Mouse (Mus musculus) heart, adult 11 months (tissue): ENCODE measurements at regions not wholly inside any gene's neighbourhood (a gene's known extent, or its start where the extent isn't known, plus 50 kb on each side); places are given as distances from the start of the nearest gene placed in this dataset.

ENCODE experiments used
- DNase-seq: peaks from one replicate; pipeline ENCODE4 v3.0.0; 2022

DNA sequence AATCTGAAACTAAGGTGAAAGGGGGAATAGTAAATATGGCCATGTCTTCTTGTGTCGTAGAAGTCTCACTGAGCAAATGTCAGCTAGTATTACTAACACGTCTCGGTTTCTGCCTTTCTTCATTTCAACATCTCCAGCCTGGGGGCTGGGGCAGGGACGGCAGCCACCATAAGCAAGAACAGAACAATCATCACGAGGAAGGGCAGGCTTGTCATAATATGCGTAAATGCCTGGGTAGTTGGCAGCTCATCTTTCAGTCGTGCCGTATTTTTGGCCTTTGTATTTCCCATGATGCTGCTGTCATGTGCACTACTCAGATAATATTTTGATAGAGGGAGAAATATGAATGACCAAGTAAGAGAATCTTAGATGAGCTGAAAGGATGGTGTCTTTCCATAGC, 120.5 kb upstream of the Hand2 start:
- DNase-seq = peak; percentile 86

DNA sequence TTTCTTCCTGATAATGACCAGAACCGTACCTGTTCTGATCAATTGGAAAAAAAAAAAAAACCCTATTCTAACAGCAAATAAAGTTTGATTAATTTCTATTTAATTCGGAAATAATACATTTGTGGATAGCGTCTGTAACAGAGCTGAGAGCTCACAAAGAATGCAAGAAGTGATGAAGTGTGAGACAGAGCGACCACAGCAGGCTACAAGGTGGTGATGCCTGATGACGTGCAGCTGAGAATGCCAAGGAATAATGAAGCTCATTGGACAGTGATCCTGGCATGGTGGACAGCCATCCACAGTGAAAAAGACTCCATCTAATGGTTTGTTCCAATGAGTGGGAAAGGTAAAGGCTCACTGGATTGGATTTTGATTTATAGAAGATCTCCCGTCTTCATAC, 111.2 kb upstream of the Hand2 start:
- no peak for DNase-seq

DNA sequence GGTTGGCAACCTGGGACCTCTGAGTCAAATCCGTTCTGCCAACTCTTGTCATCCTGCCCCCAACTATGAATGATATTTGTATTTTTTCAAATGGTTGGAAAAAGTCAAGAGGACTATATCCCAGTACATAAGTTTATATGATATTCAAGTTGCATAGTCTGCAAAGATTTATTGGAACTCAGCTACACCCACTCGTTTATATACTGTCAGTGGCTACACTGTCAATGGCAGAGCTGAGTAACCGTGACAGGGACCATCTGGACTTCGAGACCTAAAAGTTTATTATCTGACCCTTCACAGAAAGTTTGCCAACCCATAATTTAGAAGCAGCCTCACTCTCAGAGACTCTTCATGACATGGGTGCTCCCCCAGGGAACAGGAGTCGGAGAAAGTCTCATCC, 107.7 kb upstream of the Hand2 start:
- no peak for DNase-seq

DNA sequence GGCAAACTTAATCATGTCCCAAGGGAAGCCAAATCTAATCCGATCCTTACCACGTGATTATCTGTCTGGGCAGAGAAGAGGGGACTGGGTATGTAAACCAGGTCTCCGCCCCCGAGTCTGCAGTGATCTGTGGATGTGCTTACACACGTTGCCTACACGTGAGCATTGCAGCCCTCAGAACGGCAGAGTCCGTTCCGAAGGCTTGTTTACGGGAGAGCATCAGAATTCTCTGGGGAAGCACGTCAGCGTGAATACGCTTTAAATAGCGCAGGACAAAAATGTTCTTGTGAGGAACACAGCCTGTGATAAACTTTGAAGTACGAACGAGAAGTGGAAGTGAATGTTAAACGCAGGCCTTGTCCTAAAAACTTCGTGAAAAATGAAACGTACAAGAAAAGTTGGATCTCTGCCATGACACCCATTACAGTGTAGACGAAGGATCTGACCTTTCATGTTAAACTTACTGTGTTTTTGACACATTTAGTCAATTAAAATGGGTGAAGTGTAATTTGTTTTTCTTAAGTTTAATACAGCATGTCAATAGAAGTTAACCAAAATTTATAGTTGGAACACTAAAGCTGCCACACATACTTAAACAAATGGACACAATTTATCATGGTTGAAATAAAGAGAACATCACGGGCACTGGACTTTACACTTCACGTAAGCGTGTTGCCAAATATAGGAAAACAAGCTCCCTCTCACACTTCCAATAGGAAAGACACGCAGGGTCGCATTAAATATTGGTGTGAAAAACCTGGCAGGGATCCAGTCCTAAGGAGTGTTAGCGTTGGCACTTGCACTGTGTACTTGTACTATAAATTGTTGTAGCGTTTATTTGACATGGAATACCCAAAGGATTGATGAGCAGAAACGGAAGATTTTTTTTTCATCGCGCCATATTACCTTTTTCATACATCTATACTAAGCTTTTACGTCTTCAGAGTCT, 106.5 kb upstream of the Hand2 start:
- DNase-seq = peak; percentile 97

DNA sequence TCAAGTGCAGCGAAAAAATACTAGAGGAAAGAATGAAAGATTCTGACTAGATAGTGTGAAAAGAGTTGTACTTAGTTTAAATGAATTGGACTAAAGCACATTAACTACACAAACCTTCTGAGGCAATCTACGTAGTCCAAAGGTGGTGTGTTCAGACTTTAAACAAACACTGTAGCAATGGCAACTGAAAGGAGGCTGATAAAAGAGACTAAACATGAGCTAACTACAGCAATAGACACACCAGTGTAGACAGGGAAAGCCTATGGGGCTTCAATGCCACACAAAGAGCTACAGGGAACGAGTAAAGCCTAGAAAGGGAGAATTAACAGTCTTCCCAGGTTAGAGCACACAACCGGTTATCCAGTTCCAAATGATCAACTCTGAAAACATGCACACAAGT, 90.2 kb upstream of the Hand2 start:
- no peak for DNase-seq

DNA sequence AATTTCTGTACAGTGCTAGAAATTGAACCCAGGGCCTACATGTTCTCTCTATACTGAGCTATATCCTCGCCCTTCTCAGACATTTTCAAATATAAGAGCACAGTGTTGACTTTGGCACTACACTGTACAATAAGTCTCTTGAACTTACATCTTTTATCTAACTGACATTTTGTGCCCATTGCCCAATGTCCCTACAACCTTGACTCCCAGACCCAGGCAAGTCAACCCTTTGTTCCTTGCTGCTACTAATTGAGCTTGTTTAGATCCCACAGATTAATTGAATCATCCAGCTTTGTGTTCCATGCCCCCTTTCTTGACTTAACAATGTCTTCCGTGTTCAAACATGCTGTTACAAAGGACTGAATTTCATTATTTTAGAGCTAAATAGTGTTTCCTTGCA, 78.5 kb upstream of the Hand2 start:
- DNase-seq = no peak

DNA sequence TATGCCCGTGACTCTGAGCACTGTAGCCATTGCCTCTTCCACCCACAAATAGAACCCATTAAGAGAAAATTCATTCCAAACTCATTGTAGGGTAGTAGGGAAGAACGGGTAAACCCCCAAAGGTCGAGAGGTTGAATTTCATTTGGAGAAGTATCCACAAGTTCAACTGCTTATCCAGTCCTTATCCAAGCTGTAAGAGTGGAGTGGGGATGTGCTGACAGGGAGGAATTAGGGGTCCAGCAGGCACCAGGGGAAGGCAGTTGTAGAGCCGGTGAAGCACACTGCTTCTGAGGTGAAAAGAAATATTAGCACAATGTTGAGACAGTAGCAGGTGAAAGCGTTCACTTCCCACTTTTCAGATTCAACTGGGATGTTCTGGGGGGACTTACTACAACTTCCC, 71.7 kb upstream of the Hand2 start:
- DNase-seq = no peak
